Mouse (Mus musculus): ENCODE results near the gene Vmn2r124.
"Not testable (repeated sequence)": the region's sequence is repeated elsewhere in the genome, so short reads cannot be mapped to it uniquely, and the experiment has no call there.

Vmn2r124 gene

GRCm38 (mm10) chr17:18049124-18049523 is at the start of gene Vmn2r124:
Vmn2r124 (plus strand) TSS chr17:18049424.
- no peak for DNase-seq (ENCODE audit: low read depth, low spot score)

- DNase-seq (ENCODE audit: low read depth, low spot score) = no peak
Observed at GRCm38 (mm10) chr17:18004752-18005151, 44.5 kb upstream of the Vmn2r124 start.

- DNase-seq (ENCODE audit: low read depth, low spot score) = no peak
Observed at GRCm38 (mm10) chr17:18021433-18021832, 27.8 kb upstream of the Vmn2r124 start, which contains the start of gene Fpr-rs4. Fpr-rs4 (plus strand) TSS chr17:18021733.

- DNase-seq (ENCODE audit: low read depth, low spot score) = not testable (repeated sequence)
Observed at GRCm38 (mm10) chr17:18084716-18085115, 35.5 kb downstream of the Vmn2r124 start, which contains the start of gene Vmn2r91. Vmn2r91 (plus strand) TSS chr17:18085016.

- DNase-seq (ENCODE audit: low read depth, low spot score) = not testable (repeated sequence)
Observed at GRCm38 (mm10) chr17:18095626-18096025, 46.4 kb downstream of the Vmn2r124 start.

- not testable (repeated sequence) for DNase-seq (ENCODE audit: low read depth, low spot score)
Observed at GRCm38 (mm10) chr17:18102265-18102664, 53.0 kb downstream of the Vmn2r124 start.

All from skeletal muscle tissue, adult 2 months (tissue).